Mouse (Mus musculus): ENCODE results near the gene Eya3. TPM values are rescaled to one million over a fixed set of nuclear protein-coding genes. Genes with fewer than 3 reads are reported as not detected.
"Not testable (repeated sequence)": the region's sequence is repeated elsewhere in the genome, so short reads cannot be mapped to it uniquely, and the experiment has no call there.

The Eya3 gene
- polyA plus RNA-seq, 1 experiment: 78.7 TPM

GRCm38 (mm10) chr4:132735389-132735788, 96.6 kb downstream of the Eya3 start:
- TF ChIP-seq POLR2A (IDR thresholded peaks at IDR 0.05; ENCODE audit: insufficient read depth, low read length): no peak
- TF ChIP-seq EP300 (IDR thresholded peaks at IDR 0.05; ENCODE audit: insufficient read depth, low read depth, low read length): no peak
- Histone ChIP-seq H3K27me3 (ENCODE audit: control insufficient read depth, insufficient read depth, low read length, poor library complexity, severe bottlenecking) (no peaks in the 10 kb centered on the region), H3K27ac (ENCODE audit: insufficient read depth, low read length) (peak overlapping the region; percentile 83), H3K9me3 (replicated peaks; ENCODE audit: control insufficient read depth, insufficient read depth, low read length, poor library complexity, severe bottlenecking) (no peaks in the 10 kb centered on the region), H3K4me3 (ENCODE audit: low read depth, low read length) (peak overlapping the region; percentile 76), H3K4me1 (ENCODE audit: control insufficient read depth, insufficient read depth, low read length) (peaks cover 8% of the 10 kb centered on the region), H3K36me3 (ENCODE audit: control insufficient read depth, insufficient read depth, low read length, poor library complexity, severe bottlenecking) (peaks cover 3% of the 10 kb centered on the region; the same call in 1 of the 2 replicates), H3K9ac (ENCODE audit: low read depth, poor library complexity, severe bottlenecking) (peak overlapping the region; percentile 89)

GRCm38 (mm10) chr4:132735894-132736293, 97.1 kb downstream of the Eya3 start:
- H3K4me1 ChIP-seq (ENCODE audit: control insufficient read depth, insufficient read depth, low read length): peaks cover 6% of the 10 kb centered on the region
- no peaks in the 10 kb centered on the region for H3K27me3 ChIP-seq (ENCODE audit: control insufficient read depth, insufficient read depth, low read length, poor library complexity, severe bottlenecking)
- H3K9ac ChIP-seq (ENCODE audit: low read depth, poor library complexity, severe bottlenecking): peak overlapping the region; percentile 89
- peak overlapping the region; percentile 83 for H3K27ac ChIP-seq (ENCODE audit: insufficient read depth, low read length)
- H3K9me3 ChIP-seq (replicated peaks; ENCODE audit: control insufficient read depth, insufficient read depth, low read length, poor library complexity, severe bottlenecking): no peaks in the 10 kb centered on the region
- TF ChIP-seq EP300 (IDR thresholded peaks at IDR 0.05; ENCODE audit: insufficient read depth, low read depth, low read length) (0 out of 2 replicates have a peak, but pooled peaks have one; percentile 62), CTCF (IDR thresholded peaks at IDR 0.05; ENCODE audit: low read depth, low read length) (peak; percentile 37), POLR2A (IDR thresholded peaks at IDR 0.05; ENCODE audit: insufficient read depth, low read length) (no peak)
- H3K4me3 ChIP-seq (ENCODE audit: low read depth, low read length): peak overlapping the region; percentile 61
- H3K36me3 ChIP-seq (ENCODE audit: control insufficient read depth, insufficient read depth, low read length, poor library complexity, severe bottlenecking): peaks cover 3% of the 10 kb centered on the region; the same call in 1 of the 2 replicates

- Histone ChIP-seq H3K9ac (ENCODE audit: low read depth, poor library complexity, severe bottlenecking) (peak overlapping the region; percentile 89), H3K27ac (ENCODE audit: insufficient read depth, low read length) (peak overlapping the region; percentile 87), H3K4me3 (ENCODE audit: low read depth, low read length) (peak overlapping the region; percentile 77)
- not testable (repeated sequence) for H3K27me3 ChIP-seq (ENCODE audit: control insufficient read depth, insufficient read depth, low read length, poor library complexity, severe bottlenecking); H3K36me3 ChIP-seq (ENCODE audit: control insufficient read depth, insufficient read depth, low read length, poor library complexity, severe bottlenecking); H3K9me3 ChIP-seq (replicated peaks; ENCODE audit: control insufficient read depth, insufficient read depth, low read length, poor library complexity, severe bottlenecking); H3K4me1 ChIP-seq (ENCODE audit: control insufficient read depth, insufficient read depth, low read length)
- peak; percentile 4 for TF ChIP-seq POLR2A (IDR thresholded peaks at IDR 0.05; ENCODE audit: insufficient read depth, low read length)
These were observed 98.4 kb downstream of the Eya3 start for GRCm38 (mm10) chr4:132737154-132737553.

GRCm38 (mm10) chr4:132741491-132741890, 102.7 kb downstream of the Eya3 start:
- Histone ChIP-seq H3K27me3 (ENCODE audit: control insufficient read depth, insufficient read depth, low read length, poor library complexity, severe bottlenecking) (no peaks in the 10 kb centered on the region), H3K9me3 (replicated peaks; ENCODE audit: control insufficient read depth, insufficient read depth, low read length, poor library complexity, severe bottlenecking) (no peaks in the 10 kb centered on the region), H3K36me3 (ENCODE audit: control insufficient read depth, insufficient read depth, low read length, poor library complexity, severe bottlenecking) (peaks cover 3% of the 10 kb centered on the region; the same call in 1 of the 2 replicates), H3K27ac (ENCODE audit: insufficient read depth, low read length) (no peak overlapping the region), H3K4me1 (ENCODE audit: control insufficient read depth, insufficient read depth, low read length) (peaks cover 7% of the 10 kb centered on the region), H3K4me3 (ENCODE audit: low read depth, low read length) (no peak overlapping the region), H3K9ac (ENCODE audit: low read depth, poor library complexity, severe bottlenecking) (no peak overlapping the region)
- TF ChIP-seq POLR2A (IDR thresholded peaks at IDR 0.05; ENCODE audit: insufficient read depth, low read length) (no peak), CTCF (IDR thresholded peaks at IDR 0.05; ENCODE audit: low read depth, low read length) (no peak), EP300 (IDR thresholded peaks at IDR 0.05; ENCODE audit: insufficient read depth, low read depth, low read length) (no peak)

DNA sequence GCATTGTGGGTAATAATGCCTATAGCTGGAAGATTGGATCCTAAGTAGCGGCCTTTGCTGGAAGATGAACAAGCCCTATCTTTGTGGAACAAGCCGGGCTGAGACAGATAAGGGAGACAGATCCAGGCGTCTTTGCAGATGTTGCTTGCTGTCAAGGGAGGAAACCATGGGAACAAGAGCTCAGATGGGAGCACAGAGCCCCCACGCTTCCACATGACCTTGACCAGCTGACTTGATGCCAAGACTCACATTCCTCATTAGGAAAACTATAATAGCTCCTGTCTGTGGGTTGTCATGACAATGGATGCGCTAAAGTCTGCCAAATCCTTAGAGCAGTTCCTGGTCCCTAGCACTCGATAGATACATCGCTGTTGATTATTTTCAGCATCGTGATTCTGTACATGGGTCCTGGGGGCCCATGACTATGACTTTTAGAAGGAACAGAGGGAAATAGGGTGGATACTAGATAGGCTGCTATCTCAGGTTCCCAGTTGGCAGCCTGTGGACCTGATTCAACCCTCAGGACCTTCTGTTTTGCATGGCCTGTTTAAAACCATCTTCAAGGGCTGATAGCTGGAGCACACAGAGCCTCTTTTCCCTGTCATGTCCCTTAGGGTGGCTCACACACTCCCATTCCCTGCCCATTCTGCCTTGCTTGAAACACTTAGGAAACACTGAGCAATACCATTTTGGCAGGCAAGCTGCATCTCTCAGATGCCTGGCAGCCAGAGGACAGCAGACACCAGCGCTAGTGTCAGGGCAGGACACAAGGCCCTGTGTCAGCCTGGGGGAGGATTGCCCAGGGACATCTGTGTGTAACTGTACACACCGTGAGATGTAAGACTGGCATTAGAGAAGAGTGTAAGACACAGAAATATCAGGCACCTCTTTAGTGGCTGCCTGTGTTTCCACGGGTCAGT, 105.5 kb downstream of the Eya3 start:
- Histone ChIP-seq H3K4me3 (ENCODE audit: low read depth, low read length) (no peak overlapping the region), H3K9ac (ENCODE audit: low read depth, poor library complexity, severe bottlenecking) (no peak overlapping the region), H3K9me3 (replicated peaks; ENCODE audit: control insufficient read depth, insufficient read depth, low read length, poor library complexity, severe bottlenecking) (no peaks in the 10 kb centered on the region), H3K4me1 (ENCODE audit: control insufficient read depth, insufficient read depth, low read length) (peaks cover 11% of the 10 kb centered on the region), H3K36me3 (ENCODE audit: control insufficient read depth, insufficient read depth, low read length, poor library complexity, severe bottlenecking) (peaks cover under 1% of the 10 kb centered on the region; the same call in 1 of the 2 replicates), H3K27me3 (ENCODE audit: control insufficient read depth, insufficient read depth, low read length, poor library complexity, severe bottlenecking) (no peaks in the 10 kb centered on the region), H3K27ac (ENCODE audit: insufficient read depth, low read length) (no peak overlapping the region)
- no peak for TF ChIP-seq EP300 (IDR thresholded peaks at IDR 0.05; ENCODE audit: insufficient read depth, low read depth, low read length)
- no peak for TF ChIP-seq CTCF (IDR thresholded peaks at IDR 0.05; ENCODE audit: low read depth, low read length)
- no peak for TF ChIP-seq POLR2A (IDR thresholded peaks at IDR 0.05; ENCODE audit: insufficient read depth, low read length)

GRCm38 (mm10) chr4:132746911-132747517, 108.2 kb downstream of the Eya3 start:
- Histone ChIP-seq H3K9me3 (replicated peaks; ENCODE audit: control insufficient read depth, insufficient read depth, low read length, poor library complexity, severe bottlenecking) (no peaks in the 10 kb centered on the region), H3K4me1 (ENCODE audit: control insufficient read depth, insufficient read depth, low read length) (peaks cover 8% of the 10 kb centered on the region), H3K36me3 (ENCODE audit: control insufficient read depth, insufficient read depth, low read length, poor library complexity, severe bottlenecking) (no peaks in the 10 kb centered on the region), H3K9ac (ENCODE audit: low read depth, poor library complexity, severe bottlenecking) (no peak overlapping the region), H3K27ac (ENCODE audit: insufficient read depth, low read length) (peak overlapping the region; percentile 54), H3K27me3 (ENCODE audit: control insufficient read depth, insufficient read depth, low read length, poor library complexity, severe bottlenecking) (no peaks in the 10 kb centered on the region), H3K4me3 (ENCODE audit: low read depth, low read length) (no peak overlapping the region)
- TF ChIP-seq POLR2A (IDR thresholded peaks at IDR 0.05; ENCODE audit: insufficient read depth, low read length) (no peak), EP300 (IDR thresholded peaks at IDR 0.05; ENCODE audit: insufficient read depth, low read depth, low read length) (no peak), CTCF (IDR thresholded peaks at IDR 0.05; ENCODE audit: low read depth, low read length) (no peak)
